Mouse (Mus musculus) brain, adult 2 months (tissue): Measurements from ENCODE around the gene Mob3a.
"Not testable (repeated sequence)": the region's sequence is repeated elsewhere in the genome, so short reads cannot be mapped to it uniquely, and the experiment has no call there.

Experiments used
- DNase-seq: peaks from one replicate; pipeline ENCODE4 v3.0.0; 2011; ENCODE audit warnings: low read depth, low spot score

Gene Mob3a

DNA sequence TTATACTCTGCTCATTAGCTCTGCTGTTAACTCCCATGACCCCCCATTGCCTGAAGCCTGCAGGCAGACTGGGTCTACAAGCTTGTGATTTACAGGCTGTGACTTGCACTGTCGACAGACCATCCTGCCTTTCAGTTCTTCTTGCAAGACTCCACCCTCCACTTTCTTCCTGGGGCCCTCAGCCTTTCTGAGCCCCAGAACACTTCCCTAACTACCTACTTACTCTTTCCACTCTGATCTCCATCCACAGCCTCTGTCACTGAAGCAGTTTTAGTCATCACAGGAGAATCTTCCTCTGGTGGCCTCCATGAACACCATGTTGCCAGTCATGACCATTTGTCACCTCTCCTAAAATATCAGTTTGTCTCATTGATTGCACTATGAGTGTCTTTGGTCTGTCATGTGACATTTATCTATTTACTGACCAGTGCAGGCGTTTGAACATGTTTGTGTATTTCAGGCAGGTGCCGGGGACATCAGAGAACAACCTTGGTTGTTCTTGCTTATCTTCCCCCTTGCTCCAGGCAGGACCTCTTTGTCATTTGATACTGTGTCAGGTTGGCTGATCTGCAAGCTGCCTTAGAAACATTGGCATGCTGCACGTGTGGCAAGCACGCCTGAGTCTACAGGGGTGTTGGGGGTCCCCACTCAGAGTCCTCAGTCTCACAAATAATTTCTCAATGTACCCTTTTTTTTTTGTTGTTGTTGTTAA lies 38.1 kb downstream of the Mob3a start:
- DNase-seq: no peak

DNA sequence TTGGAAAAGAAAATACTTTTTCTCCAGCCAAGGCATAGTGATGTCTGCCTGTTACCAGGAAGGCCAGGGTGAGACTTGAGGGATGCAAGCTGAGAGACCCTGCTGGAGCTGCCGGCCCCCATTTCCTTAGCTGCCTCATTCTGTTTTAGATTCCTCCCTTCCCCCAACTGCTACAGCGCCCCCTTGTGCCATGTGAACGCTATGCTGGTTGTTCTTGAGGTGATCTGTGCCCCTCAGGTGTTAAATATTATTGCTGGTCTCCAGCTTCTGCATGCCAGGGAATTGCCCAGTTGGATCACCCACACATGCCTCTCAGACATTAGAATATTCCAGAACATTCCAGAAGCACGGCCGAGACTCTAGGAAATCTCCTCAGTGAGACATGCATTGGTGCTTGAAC lies 40.6 kb downstream of the Mob3a start:
- peak; percentile 55 for DNase-seq

DNA sequence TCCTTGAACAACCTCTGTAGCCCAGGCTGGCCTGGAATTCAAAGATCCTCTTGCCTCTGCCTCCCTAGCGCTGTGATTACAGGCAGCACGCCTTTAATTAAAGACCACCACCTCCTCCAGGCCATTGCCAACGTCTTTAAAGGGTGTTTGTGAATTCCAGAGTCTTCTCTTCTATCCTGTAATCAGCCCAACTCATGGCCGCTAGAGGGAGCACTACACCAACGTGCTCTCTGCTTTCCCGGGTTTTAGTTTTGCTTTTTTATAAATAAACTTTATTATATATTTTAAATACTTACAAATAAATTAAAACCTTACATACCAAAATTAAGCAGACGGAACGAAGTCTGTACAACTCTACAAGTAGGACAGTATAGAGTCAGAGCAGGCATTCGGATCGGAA lies 42.6 kb downstream of the Mob3a start:
- peak; percentile 87 for DNase-seq

DNA sequence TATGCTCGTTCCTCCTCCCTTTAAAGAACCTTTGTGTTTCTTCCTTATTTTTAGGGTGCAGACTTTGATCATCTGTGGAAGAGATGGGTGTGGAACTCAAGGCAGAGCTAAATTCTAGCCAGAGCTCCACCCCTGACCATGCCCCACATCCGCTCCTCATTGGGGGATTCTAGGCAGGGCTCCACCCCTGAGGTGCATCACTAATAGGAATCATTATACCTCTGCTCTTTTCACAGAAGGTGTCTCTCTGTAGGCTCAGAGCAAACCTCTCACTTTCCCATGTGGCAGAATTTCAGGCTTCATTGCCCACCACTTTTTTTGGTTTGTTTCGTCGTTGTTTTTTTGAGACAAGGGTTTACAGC lies 43.0 kb downstream of the Mob3a start:
- peak; percentile 74 for DNase-seq

DNA sequence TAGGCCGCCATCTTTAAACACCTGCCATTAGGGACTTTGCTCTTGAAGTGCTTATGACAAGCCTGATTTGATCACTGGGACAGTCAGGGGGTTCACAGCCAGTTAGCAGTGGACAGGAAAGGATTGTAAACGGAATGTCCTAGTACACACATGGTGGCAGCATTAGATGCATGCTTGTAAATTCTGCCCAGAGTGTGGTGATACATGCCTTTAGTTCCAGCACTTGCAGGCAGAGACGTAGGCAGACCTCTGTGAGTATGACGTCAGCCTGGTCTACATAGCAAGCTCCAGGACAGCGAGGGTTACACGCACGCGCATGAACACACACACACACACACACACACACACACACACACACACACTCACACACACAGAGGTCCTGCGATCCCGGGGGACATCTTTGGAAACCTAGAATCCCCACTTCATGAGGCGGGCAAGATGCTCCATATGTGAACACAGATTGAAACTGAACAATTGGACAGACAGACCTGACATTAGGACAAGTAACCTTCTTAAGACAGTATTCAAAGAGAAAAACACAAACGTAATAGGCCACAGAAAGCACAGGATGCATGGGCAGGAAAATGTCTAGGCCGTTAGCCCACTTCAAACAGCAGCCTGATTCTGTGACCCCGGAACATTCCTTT lies 43.5 kb downstream of the Mob3a start:
- peak; percentile 64 for DNase-seq

DNA sequence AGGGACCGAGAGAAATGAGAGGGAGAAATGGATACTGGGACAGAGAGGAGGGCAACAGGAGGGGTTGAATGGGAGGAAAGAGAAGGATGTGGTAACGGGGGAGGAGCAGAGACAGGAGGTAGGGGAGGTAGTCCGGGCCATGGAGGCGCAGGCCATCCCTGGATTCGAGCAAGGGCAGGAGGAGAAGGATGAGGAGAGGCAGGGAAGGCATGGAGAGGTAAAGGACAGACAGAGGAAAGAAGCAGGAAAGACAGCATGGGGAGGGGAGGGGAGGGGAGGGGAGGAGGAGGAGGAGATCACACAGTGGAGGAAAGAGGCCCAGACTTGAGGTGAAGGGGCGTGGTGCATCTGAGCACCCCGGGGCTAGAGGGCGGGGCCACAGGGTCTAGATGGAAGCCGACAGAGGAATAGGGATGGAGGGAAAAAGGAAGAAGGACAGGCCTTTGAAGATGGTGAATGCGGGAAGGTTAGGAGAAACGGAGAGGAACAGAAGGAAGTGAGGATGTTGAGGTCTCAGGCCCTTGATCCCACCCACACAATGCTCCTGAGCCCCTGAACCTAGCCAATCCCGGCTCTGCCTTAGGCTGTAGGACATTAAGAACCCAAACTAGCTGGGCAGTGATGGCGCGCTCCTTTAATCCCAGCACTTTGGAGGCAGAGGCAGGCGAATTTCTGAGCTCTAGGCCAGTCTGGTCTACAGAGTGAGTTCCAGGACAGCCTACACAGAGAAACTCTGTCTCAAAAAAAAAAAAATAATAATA lies 44.7 kb downstream of the Mob3a start, which contains the start of gene Btbd2:
Gene Btbd2 (minus strand): TSS at position 209 of the 761 bp plus-strand sequence.
- no peak for DNase-seq

DNA sequence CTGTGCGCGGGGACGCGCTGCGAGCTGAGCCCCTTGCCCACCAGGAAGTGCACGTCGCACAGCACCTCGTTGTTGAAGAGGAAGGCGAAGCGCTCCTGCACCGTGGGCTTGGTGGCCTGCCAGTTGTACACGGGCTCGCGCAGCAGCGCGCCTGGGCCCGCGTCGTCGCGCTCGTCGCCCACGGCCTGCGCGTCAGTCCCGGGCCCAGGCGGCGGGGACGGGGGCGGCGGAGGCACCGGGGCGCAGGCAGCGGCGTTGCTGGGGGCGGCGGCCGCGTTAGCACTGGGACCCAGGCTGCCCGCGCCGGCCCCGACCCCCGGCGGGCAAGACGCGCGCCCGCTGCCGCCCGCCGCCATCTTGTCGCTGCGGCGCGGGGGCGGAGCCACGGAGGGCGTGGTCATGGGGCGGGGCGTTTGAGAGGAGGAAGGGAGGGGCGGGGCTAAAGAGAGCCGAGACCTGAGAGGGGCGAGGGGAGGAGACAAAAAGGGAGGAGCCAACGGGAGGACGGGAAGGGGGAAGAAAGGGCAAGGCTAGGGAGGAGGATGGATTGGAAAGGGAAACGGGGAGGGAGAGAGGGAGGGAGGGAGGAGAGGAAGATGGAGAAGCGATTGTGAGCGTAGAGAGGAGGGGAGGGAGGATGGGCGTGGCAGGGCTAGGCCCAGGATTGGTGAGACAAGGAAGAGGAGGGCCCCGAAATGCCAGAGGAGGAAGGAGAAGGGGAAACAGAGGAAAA lies 45.5 kb downstream of the Mob3a start:
- DNase-seq: peak; percentile 100

DNA sequence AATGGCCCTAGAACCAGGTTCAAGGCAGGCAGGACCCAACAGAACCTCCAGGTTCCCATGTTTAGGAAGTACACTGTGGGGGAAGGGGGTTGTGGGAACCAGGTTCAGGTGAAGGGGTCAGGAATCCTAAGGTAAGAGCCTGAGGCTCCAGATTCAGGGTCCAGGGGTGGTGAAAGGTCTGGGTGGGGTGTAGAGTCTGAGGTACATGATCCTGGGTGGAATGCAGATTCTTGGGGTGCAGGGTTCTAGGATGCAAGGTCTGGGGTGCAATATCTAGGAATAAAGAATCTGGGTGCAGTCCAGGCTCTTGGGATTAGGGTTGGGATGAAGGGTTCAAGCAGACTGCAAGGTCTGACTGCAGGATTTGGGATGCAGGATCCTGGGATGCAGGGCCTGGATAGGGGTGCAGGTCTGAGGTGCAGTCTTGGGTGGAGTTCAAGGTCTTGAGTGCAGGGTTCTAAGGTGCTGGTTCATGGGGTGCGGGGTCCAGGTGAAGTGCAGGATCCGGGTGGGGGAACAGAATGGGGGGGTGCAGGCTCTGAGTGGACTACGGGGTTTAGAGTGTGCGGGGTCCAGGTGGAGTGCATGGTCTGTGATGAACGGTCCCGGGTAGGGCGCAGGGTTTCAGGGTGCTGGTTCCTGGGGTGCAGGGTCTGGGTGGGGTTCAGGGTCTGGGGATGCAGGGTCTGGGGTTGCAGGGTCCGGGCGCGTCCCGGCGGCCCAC lies 46.2 kb downstream of the Mob3a start:
- no peak for DNase-seq

DNA sequence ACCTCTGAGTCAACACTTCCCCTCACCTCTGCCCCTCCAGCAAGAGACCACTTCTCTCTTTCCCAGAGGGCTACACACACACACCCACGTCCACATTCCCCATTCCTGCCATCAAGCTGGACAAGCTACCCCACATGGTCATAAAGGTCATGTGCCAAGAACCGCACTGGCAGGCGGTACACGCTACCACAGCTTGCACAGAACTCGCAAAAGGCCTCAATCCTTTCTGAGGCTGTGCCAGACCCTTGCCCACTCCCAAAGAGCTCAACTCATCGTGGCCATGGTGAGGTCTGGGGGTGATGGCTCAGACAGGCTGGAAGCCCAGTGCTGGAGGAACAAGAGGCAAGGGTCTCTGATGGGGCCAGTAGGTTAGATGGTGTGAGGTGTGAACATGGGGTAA lies 46.9 kb downstream of the Mob3a start:
- no peak for DNase-seq

DNA sequence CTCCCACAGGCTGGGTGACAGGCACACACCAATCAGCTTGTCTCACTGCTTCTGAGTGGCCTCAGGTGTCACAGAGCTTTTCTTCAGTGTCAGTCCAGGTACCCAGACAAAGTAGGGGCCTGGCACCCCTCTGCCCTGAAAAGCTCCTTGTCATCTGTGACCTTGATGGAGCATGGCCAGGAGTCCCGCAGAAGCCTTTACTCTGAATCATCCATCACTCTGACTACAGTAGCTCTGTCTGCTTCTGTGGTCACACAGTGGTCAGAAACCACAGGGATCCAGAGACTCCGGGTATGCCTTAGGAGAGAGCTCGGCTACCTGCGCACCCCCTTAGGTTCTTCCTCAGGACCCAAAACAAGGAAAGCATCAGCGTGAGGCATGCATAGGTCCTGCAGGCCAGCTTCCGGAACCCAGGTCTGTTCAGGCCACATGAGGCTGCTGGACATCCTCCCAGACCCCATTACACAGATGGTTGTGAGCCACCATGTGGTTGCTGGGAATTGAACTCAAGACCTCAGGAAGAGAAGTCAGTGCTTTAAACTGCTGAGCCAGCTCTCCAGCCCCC lies 48.5 kb downstream of the Mob3a start:
- no peak for DNase-seq

DNA sequence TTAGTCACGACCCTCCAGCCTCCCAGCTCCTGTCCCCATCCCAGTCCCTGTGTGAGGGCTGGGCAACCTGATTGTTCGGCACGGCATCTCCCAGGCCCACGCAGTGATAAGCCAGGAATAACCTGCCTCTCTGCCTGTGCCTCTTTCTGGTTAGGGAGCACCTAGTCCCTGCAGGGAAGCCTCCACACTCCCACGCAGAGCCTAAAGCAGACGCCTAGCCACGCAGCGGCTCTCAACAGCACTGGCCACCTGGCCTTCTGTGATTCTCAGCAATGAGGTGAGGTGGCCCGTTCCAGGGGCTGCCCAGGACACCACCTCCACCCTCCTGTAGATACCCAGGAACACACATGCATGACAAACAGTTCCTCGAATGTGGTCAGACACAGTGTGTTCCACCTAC lies 51.4 kb downstream of the Mob3a start:
- peak; percentile 74 for DNase-seq

DNA sequence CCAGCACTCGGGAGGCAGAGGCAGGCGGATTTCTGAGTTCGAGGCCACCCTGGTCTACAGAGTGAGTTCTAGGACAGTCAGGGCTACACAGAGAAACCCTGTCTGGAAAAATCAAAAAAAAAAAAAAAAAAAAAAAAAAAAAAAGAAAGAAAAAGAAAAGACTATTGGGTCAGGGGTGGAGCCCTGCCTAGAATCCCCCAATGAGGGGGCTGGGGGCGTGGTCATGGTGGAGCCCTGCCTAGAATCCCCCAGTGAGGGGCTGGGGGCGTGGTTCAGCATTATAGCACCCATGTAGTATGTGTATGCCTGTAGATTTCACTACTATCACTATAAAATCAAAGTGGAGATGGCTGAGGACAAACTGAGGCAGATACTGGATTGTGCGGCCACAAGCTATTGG lies 51.9 kb downstream of the Mob3a start:
- DNase-seq: not testable (repeated sequence)

DNA sequence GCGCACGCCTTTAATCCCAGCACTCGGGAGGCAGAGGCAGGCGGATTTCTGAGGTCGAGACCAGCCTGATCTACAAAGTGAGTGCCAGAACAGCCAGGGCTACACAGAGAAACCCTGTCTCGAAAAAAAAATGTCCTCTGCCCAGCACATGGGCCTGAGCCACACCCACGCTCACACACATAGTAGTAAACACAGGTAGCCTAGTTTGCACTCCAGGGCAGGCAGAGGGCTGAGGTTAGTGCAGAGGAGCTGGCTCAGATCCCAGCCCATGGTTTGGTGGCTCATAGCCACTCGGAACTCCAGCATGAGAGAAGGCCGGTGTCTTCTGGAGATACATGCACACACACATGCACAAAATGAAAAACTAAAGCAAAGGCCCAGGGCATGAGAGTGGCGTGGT lies 54.8 kb downstream of the Mob3a start:
- DNase-seq: no peak

DNA sequence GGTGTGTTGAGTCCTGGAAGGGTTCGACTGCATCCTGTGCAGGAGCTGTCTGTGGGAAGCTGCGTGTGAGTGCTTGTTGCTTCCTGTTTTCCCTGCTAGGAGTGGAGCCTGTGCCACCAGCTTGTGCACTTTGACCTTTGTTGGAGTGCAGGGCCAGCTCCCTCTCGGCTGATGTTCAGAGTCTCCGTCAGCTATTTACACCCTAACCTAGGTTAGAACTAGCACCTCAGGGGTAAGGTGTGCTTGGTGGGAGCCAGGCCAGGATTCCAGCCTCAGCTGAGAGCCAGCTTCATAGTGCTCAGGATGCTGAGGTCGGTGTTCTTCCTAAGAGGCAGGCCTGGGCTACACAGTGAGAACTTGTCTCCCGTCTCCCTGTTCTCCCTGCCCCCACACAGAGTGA lies 66.4 kb downstream of the Mob3a start:
- no peak for DNase-seq
